Mouse (Mus musculus) midbrain, postnatal 0 days (tissue): ENCODE results near the gene Ifit3b. TPM values are rescaled to one million over a fixed set of nuclear protein-coding genes. Genes with fewer than 3 reads are reported as not detected.

Experiments used
- ATAC-seq: fragments of 200-750 bp; cut with Nextera tagmentation; 2 replicates; pipeline ENCODE4 v1.8.0; 2017; ENCODE audit warnings: moderate number of reproducible peaks, mild to moderate bottlenecking, moderate TSS enrichment, moderate library complexity; ENCODE audit not compliant: low FRiP score
- DNase-seq: peaks from one replicate; pipeline ENCODE4 v3.0.0-alpha.2; 2015; ENCODE audit warnings: low spot score
- H3K27ac ChIP-seq: fragments of 300-500 bp; sonication (generic); 2 replicates; pipeline ENCODE4 v1.5.1; 2014; ENCODE audit warnings: low read depth, mild to moderate bottlenecking, low read length, mixed read lengths
- H3K27me3 ChIP-seq: fragments of 300-500 bp; sonication (generic); 2 replicates; pipeline ENCODE4 v1.6.1; 2014; ENCODE audit warnings: low read length, control low read depth, mixed read lengths; ENCODE audit not compliant: insufficient read depth
- H3K36me3 ChIP-seq: fragments of 300-500 bp; sonication (generic); 2 replicates; pipeline ENCODE4 v1.6.1; 2014; ENCODE audit warnings: low read length, control low read depth, mixed read lengths; ENCODE audit not compliant: insufficient read depth
- H3K4me1 ChIP-seq: fragments of 300-500 bp; sonication (generic); 2 replicates; pipeline ENCODE4 v1.6.1; 2014; ENCODE audit warnings: mild to moderate bottlenecking, control low read depth, antibody characterized with exemption, low read length, mixed read lengths; ENCODE audit not compliant: insufficient read depth
- H3K4me2 ChIP-seq: fragments of 300-500 bp; sonication (generic); 2 replicates; pipeline ENCODE4 v1.6.1; 2014; ENCODE audit warnings: low read depth, mild to moderate bottlenecking, low read length, mixed read lengths; ENCODE audit not compliant: poor library complexity, severe bottlenecking
- H3K4me3 ChIP-seq: fragments of 300-500 bp; sonication (generic); 2 replicates; pipeline ENCODE4 v1.5.1; 2014; ENCODE audit warnings: low read depth, mild to moderate bottlenecking, low read length, moderate library complexity
- H3K9ac ChIP-seq: fragments of 300-500 bp; sonication (generic); replicated peaks from 2 replicates; pipeline ENCODE4 v1.6.1; 2014; ENCODE audit warnings: mild to moderate bottlenecking, low read length, moderate library complexity, mixed read lengths; ENCODE audit not compliant: poor library complexity, severe bottlenecking
- H3K9me3 ChIP-seq: fragments of 300-500 bp; sonication (generic); 2 replicates; pipeline ENCODE4 v1.6.1; 2016; ENCODE audit warnings: low read length, control low read depth
- CTCF ChIP-seq: IDR thresholded peaks from 2 replicates; pipeline ENCODE4 v1.5.1; 2016; ENCODE audit warnings: antibody characterized with exemption, mild to moderate bottlenecking
- WGBS: fragments of 180-500 bp; shearing (Covaris S2); extraction: QIAGEN DNeasy Blood & Tissue Kit; methylation state at CpG from one replicate; pipeline ENCODE4 v1.1.7; 2014; 5-methylcytosine and 5-hydroxymethylcytosine counted together
- polyA plus RNA-seq: library from polyadenylated mRNA; unstranded; fragments of >200 nt; fragmentation: Nextera tagmentation; extraction: Ambion mirVana; gene quantifications from 2 replicates; pipeline ENCODE4 v1.2.1, GENCODE M21; 2015
- total RNA-seq: library from RNA; depleted of rRNA; stranded (reverse); fragments of >200 nt; gene quantifications from 2 replicates; pipeline ENCODE4 v1.2.3, GENCODE M21; 2014; rRNA removed

The Ifit3b gene
- total and polyA plus RNA-seq, 2 experiments from 2014 or later, result 0.49 to 0.58 TPM

DNA sequence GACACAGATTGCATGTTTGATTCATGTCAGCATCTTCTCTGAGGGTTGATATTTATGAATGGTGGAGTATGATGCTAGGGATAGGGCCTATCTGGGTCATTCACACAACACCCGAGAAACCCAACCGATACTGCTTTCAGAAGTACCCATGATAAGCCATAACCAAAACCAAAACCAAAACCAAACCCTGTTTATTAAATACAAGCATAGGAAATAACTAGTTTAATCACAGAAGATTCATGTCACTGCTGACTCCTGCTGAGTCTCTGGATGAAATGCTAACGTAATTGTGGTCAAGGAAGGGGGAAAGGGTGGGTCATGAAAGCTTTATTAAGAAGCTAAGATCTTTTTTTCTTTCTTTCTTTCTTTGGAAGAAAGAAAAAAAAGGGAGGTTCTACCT, 42.5 kb downstream of the Ifit3b start:
- Histone ChIP-seq H3K9ac (no peak overlapping the region), H3K27me3 (no peaks in the 10 kb centered on the region), H3K9me3 (no peaks in the 10 kb centered on the region), H3K4me1 (no peaks in the 10 kb centered on the region), H3K4me2 (no peak overlapping the region), H3K4me3 (no peak overlapping the region), H3K27ac (no peak overlapping the region), H3K36me3 (no peaks in the 10 kb centered on the region)
- DNase-seq, result no peak
- ATAC-seq, result no peak
- WGBS, result 91% methylated on average over 3 of the region's 3 CpGs
- TF ChIP-seq CTCF, result no peak

DNA sequence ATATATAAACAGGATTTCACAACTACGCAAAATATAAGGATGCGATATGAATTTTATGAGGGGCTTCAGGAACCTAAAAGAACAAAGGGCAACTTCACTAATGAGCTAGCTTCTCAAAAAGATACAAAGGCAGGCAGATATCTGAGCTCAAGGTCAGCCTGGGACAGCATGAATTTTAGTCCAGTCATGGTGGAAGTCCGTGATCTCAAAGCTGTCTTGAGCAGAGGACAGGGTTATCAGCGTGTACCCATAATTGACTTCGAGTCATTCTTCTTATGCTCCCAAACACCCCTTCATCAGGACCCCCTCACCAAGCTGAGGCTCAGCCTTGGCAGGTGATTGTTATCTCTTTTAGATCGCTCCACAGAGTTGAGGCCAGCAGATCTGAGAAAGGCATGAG, 43.2 kb downstream of the Ifit3b start:
- H3K27me3 ChIP-seq, result no peaks in the 10 kb centered on the region
- TF ChIP-seq CTCF, result no peak
- no peaks in the 10 kb centered on the region for H3K9me3 ChIP-seq
- ATAC-seq, result no peak
- no peak overlapping the region for H3K4me3 ChIP-seq
- no peak overlapping the region for H3K4me2 ChIP-seq
- no peak overlapping the region for H3K9ac ChIP-seq
- H3K27ac ChIP-seq, result no peak overlapping the region
- 88% methylated on average over 6 of the region's 6 CpGs for WGBS
- H3K4me1 ChIP-seq, result no peaks in the 10 kb centered on the region
- H3K36me3 ChIP-seq, result no peaks in the 10 kb centered on the region
- DNase-seq, result no peak

DNA sequence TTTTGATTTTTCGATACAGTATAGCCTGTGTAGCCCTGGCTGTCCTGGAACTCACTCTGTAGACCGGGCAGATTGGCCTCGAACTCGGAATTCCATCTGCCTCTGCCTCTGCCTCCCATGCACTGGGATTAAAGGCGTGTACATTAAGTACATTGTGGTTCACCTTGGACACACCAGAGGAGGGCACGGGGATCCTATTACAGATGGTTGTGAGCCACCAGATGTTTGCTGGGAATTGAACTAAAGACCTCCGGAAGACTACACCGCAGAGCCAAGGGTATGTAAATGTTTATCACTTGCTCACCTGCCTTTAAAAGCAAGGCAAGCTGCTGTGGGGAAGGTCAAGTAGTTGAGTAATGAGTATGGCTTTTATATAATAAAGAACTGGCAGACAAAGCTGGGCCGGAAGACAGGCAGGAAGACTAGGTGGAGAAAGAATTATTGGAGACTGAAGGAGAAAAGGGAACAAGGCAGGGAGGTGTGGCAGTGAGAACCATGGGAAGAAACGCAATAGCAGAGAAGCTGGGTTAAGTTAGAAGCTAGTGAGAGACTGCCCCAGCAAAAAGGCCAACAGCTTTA, 47.5 kb downstream of the Ifit3b start:
- no peak for ATAC-seq
- TF ChIP-seq CTCF, result no peak
- Histone ChIP-seq H3K9ac (no peak overlapping the region), H3K4me3 (no peak overlapping the region), H3K36me3 (no peaks in the 10 kb centered on the region), H3K27ac (no peak overlapping the region), H3K4me1 (no peaks in the 10 kb centered on the region), H3K4me2 (no peak overlapping the region), H3K9me3 (no peaks in the 10 kb centered on the region), H3K27me3 (no peaks in the 10 kb centered on the region)
- 88% methylated on average over 10 of the region's 10 CpGs for WGBS
- DNase-seq, result no peak

DNA sequence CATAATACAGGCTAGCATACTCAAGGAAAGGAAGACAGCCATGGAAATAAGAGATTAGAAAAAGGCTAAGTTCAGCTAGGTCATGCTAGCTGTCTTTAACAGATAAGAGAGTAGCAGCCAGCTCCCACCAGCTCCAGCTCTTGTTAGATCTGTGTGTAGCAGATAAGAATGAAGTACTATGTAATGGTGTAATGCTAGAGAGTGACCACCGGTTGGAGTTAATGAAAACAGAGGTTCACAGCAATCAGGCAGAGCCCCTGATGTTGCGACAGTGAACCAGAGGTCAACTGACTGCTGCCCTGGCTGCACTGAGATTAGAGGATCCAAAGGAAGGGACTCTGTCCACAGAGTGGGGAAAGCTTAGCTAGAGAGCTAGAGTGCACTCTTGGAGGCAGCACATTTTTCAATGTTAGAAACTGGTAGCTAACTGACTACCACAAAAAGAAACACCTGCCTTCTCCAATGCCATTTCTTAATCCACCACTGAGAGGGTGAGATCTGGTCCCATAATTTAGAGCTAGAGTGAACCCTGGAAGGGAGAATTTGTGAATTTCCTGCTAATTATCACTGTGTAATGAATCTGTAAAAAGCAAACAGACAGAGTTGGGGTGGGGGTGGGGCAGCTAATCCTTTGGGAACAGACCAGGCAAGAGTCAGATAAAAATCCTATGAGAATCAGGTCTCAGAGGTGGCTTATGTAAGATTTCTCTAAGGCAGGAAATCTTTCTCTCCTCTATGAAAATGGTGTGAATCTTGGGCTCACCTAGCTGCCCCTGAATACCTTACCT, 48.9 kb downstream of the Ifit3b start:
- Histone ChIP-seq H3K9me3 (no peaks in the 10 kb centered on the region), H3K36me3 (no peaks in the 10 kb centered on the region), H3K27ac (no peak overlapping the region), H3K4me3 (no peak overlapping the region), H3K27me3 (no peaks in the 10 kb centered on the region), H3K9ac (no peak overlapping the region), H3K4me2 (no peak overlapping the region), H3K4me1 (no peaks in the 10 kb centered on the region)
- no peak for TF ChIP-seq CTCF
- no peak for ATAC-seq
- WGBS, result 31% methylated on average over 2 of the region's 2 CpGs
- DNase-seq, result no peak

DNA sequence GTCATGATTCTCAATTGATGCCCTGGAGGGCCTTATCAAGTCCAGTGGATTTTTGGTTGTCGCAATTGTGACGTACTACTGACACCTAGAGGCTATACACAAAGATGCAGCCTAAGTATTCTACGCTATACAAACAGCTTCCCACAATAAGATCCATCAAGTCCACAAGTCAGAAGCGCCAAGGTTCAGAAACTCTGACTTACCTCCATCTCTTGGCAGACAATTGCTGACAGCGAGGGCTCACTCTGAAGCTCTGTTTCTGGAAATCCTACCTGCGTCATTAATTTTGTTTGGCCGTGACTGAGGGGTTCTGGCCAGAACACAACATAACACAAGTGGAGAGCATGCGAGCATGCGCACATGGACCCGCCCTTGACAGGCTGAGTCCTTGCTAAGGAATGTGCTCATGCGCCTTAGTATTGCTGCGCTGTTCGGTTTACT, 54.3 kb downstream of the Ifit3b start:
- H3K4me1 ChIP-seq, result no peaks in the 10 kb centered on the region
- H3K4me2 ChIP-seq, result peak overlapping the region; percentile 40
- peak overlapping the region; percentile 28; the same call in 1 of the 2 replicates for H3K4me3 ChIP-seq
- DNase-seq (peak; percentile 87), ATAC-seq (peak; percentile 92)
- whole genome bisulfite sequencing, result 18% methylated on average over 13 of the region's 13 CpGs
- no peaks in the 10 kb centered on the region for H3K9me3 ChIP-seq
- no peaks in the 10 kb centered on the region for H3K27me3 ChIP-seq
- no peak overlapping the region for H3K27ac ChIP-seq
- no peaks in the 10 kb centered on the region for H3K36me3 ChIP-seq
- TF ChIP-seq CTCF, result peak; percentile 92
- 0 out of 2 replicates have a peak overlapping the region, but pooled peaks have one; percentile 15 for H3K9ac ChIP-seq

DNA sequence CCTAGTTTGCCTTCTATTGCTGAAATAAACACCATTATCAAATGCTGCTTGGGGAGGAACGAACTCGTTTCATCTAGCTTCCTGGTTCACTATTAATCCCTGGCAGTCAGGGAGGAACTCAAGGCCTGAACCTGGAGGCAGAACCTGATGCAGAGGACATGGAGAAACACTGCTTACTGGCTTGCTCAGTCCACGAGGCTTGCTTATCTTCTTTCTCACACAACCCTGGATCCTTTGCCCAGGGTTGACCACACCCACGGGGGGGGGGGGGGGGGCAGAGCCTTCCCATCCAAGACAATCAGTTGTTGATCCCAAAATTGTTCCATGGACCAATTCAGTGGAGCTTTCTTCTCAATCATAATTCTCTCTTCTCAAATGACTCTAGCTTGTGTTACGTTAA, 55.0 kb downstream of the Ifit3b start:
- Histone ChIP-seq H3K36me3 (no peaks in the 10 kb centered on the region), H3K4me2 (no peak overlapping the region), H3K9ac (no peak overlapping the region), H3K4me1 (no peaks in the 10 kb centered on the region), H3K4me3 (no peak overlapping the region), H3K27me3 (no peaks in the 10 kb centered on the region), H3K9me3 (no peaks in the 10 kb centered on the region), H3K27ac (no peak overlapping the region)
- WGBS, result 57% methylated on average over 5 of the region's 5 CpGs
- ATAC-seq, result no peak
- no peak for TF ChIP-seq CTCF
- DNase-seq, result no peak

Other genes with a start within 250 kb of the Ifit3b start
- gene Ch25h, start 132.8 kb upstream of the Ifit3b start, total RNA-seq, result 0.60 and 0.61 TPM in 2 replicates
- 0.42 and 0.86 TPM in 2 replicates for gene Ch25h, start 132.8 kb upstream of the Ifit3b start, polyA plus RNA-seq
- 24.5 and 26.7 TPM in 2 replicates for gene Lipa, start 80.5 kb upstream of the Ifit3b start, total RNA-seq
- gene Lipa, start 80.5 kb upstream of the Ifit3b start, polyA plus RNA-seq, result 19.0 and 19.3 TPM in 2 replicates
- 11.1 and 11.5 TPM in 2 replicates for gene Ifit2, start 57.3 kb upstream of the Ifit3b start, total RNA-seq
- gene Ifit2, start 57.3 kb upstream of the Ifit3b start, polyA plus RNA-seq, result 8.2 and 9.0 TPM in 2 replicates
- 0.82 and 2.7 TPM in 2 replicates for gene Ifit3, start 24.4 kb upstream of the Ifit3b start, total RNA-seq
- gene Ifit3, start 24.4 kb upstream of the Ifit3b start, polyA plus RNA-seq, result 2.9 and 3.2 TPM in 2 replicates
- gene Ifit1bl1, start 6.0 kb upstream of the Ifit3b start, total RNA-seq, result 1.4 and 1.9 TPM in 2 replicates
- gene Ifit1bl1, start 6.0 kb upstream of the Ifit3b start, polyA plus RNA-seq, result 1.4 and 1.5 TPM in 2 replicates
- gene Ifit1bl2, start 32.8 kb downstream of the Ifit3b start, total RNA-seq, result 0.14 and 0.38 TPM in 2 replicates
- 0.07 and 0.17 TPM in 2 replicates for gene Ifit1bl2, start 32.8 kb downstream of the Ifit3b start, polyA plus RNA-seq
- gene Ifit1, start 32.9 kb downstream of the Ifit3b start, total RNA-seq, result 2.6 and 3.7 TPM in 2 replicates
- 1.0 and 1.2 TPM in 2 replicates for gene Ifit1, start 32.9 kb downstream of the Ifit3b start, polyA plus RNA-seq
- 2.7 and 4.7 TPM in 2 replicates for gene Slc16a12, start 139.3 kb downstream of the Ifit3b start, total RNA-seq
- gene Slc16a12, start 139.3 kb downstream of the Ifit3b start, polyA plus RNA-seq, result 2.0 and 2.3 TPM in 2 replicates